Mouse (Mus musculus) ES-Bruce4 (cell line): ENCODE measurements at regions not wholly inside any gene's neighbourhood (a gene's known extent, or its start where the extent isn't known, plus 50 kb on each side); places are given as distances from the start of the nearest gene placed in this dataset.

Experiments used
- CTCF ChIP-seq: IDR thresholded peaks from one replicate; pipeline ENCODE4 v1.8.1; 2011; ENCODE audit warnings: low read depth, low read length
- EP300 ChIP-seq: IDR thresholded peaks from 2 replicates; pipeline ENCODE4 v1.6.1; 2011; ENCODE audit warnings: low read depth, low read length; ENCODE audit not compliant: insufficient read depth
- POLR2A ChIP-seq: IDR thresholded peaks from one replicate; pipeline ENCODE4 v1.8.1; 2011; ENCODE audit warnings: low read length; ENCODE audit not compliant: insufficient read depth

DNA sequence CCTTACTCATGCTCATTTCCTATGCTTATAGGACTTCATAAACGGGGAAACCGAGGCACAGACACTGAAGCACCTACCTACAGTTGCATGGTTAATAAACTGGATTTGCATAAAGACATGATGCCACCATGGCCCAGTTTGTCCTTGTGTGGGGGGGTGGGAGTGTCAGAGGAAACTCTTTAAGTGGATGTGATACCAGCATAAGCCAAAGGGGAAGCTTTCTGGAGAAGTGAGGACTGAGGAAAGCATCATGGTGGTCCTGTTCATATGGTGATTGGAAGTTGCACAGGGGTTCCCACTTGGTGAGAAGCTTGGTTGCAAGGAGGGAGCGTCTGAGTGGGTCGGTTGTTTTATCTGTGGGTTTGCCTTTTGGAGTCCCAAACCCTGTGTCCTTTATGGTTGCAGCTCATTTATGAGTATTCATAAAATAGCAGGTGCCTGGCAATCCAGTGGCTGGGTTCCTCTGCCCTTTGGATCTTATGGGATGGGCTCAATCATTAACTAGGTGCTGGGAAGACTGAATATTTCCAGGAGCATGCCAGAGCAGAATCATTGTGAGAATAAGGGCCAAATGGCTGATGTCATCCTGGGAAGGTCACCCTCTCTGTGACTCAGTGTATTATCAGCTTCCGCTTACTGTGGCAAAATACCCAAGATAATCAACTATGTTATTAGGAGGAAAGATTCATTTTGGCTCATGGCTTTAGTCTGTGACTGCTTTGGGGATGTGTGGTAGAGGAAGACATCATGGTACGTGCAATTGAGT lies 60.2 kb downstream of the Calml3 start:
- TF ChIP-seq CTCF (no peak), POLR2A (no peak), EP300 (no peak)
